Mouse (Mus musculus) G1E (cell line): ENCODE measurements at regions not wholly inside any gene's neighbourhood (a gene's known extent, or its start where the extent isn't known, plus 50 kb on each side); places are given as distances from the start of the nearest gene placed in this dataset.

ENCODE experiments used
- ATAC-seq: 2 replicates; pipeline ENCODE4 v1.8.0; 2016; ENCODE audit warnings: mild to moderate bottlenecking; ENCODE audit not compliant: insufficient number of reproducible peaks, poor library complexity, low FRiP score, severe bottlenecking; ENCODE audit errors: extremely low read depth
- DNase-seq: peaks from one replicate; pipeline ENCODE4 v3.0.0; 2012; ENCODE audit warnings: low spot score
- H3K27me3 ChIP-seq: 2 replicates; pipeline ENCODE4 v1.6.1; 2012; ENCODE audit warnings: mild to moderate bottlenecking, low read length, inconsistent platforms; ENCODE audit not compliant: insufficient read depth
- H3K36me3 ChIP-seq: replicated peaks from 2 replicates; pipeline ENCODE3; 2012; ENCODE audit warnings: mild to moderate bottlenecking, inconsistent platforms
- H3K4me1 ChIP-seq: 2 replicates; pipeline ENCODE4 v1.6.1; 2012; ENCODE audit warnings: low read depth, low read length, inconsistent platforms, mixed read lengths; ENCODE audit not compliant: insufficient read depth
- H3K4me3 ChIP-seq: 2 replicates; pipeline ENCODE4 v1.5.1; 2012; ENCODE audit warnings: low read depth, mild to moderate bottlenecking, inconsistent platforms, low read length, moderate library complexity, mixed read lengths
- H3K9me3 ChIP-seq: replicated peaks from 2 replicates; pipeline ENCODE4 v1.6.1; 2012; ENCODE audit warnings: inconsistent platforms
- CTCF ChIP-seq: IDR thresholded peaks from 2 replicates; pipeline ENCODE4 v1.5.1; 2012; ENCODE audit warnings: low read depth, low read length, inconsistent platforms, mixed read lengths
- GATA1 ChIP-seq: IDR thresholded peaks from 2 replicates; pipeline ENCODE4 v1.6.1; 2012; ENCODE audit warnings: borderline replicate concordance, low read length, inconsistent platforms, mixed read lengths
- GATA2 ChIP-seq: IDR thresholded peaks from 2 replicates; pipeline ENCODE4 v1.6.1; 2012; ENCODE audit warnings: low read depth, low read length, inconsistent platforms, borderline replicate concordance
- POLR2AphosphoS5 ChIP-seq: IDR thresholded peaks from 2 replicates; pipeline ENCODE4 v1.6.1; 2012; ENCODE audit warnings: low read depth, low read length, inconsistent platforms; ENCODE audit not compliant: insufficient replicate concordance
- TAL1 ChIP-seq: conservative IDR thresholded peaks from 2 replicates; pipeline ENCODE4 v1.6.1; 2012; ENCODE audit warnings: low read depth, low read length, inconsistent platforms, mixed read lengths

DNA sequence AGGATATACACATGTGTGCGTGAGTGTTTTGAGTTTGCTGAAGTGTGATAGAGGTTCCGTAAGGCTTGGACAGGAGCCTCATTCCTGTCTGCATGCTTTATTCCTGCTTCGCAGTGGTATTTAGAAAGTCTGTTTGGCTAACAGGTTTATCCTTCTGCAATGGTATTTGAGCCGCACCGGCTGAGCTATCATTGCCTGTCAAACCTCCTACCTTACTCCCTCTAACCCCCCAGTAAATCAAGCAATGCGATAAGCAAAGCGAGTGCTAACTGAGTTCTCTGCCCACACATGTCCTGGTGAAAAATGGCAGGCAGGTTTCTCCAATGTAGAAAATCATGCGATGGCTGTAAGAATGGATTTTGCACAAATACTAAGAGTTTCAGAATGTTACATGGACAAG is 311.8 kb downstream of the Galc start:
- peaks cover 42% of the 10 kb centered on the region for H3K9me3 ChIP-seq
- TF ChIP-seq TAL1 (no peak), GATA2 (no peak), CTCF (no peak), GATA1 (no peak), POLR2AphosphoS5 (no peak)
- no peaks in the 10 kb centered on the region for H3K27me3 ChIP-seq
- no peak overlapping the region for H3K4me3 ChIP-seq
- DNase-seq (no peak), ATAC-seq (no peak)
- H3K4me1 ChIP-seq = no peaks in the 10 kb centered on the region
- no peaks in the 10 kb centered on the region for H3K36me3 ChIP-seq

DNA sequence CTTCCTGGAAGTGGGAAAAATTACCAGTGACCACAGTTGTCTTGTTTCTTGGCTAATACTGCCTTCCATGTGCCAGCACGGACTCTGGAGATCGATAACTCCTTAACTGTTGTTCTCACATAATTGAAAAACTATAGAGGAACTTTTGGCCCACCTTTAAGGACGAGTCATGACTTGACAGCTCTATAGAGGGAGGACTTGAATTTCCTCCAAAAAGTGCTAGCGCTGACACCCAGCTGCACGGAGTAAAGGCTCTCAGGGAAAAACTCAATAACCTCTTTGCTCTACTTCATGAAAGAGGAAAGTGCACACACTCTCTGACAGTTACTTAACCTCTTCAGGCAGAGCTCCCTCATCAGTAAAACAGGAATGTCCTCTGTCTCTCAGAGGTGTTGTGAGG is 320.9 kb downstream of the Galc start:
- peaks cover 33% of the 10 kb centered on the region for H3K9me3 ChIP-seq
- no peak overlapping the region for H3K4me3 ChIP-seq
- DNase-seq (no peak), ATAC-seq (no peak)
- no peaks in the 10 kb centered on the region for H3K4me1 ChIP-seq
- TF ChIP-seq POLR2AphosphoS5 = no peak
- TF ChIP-seq TAL1 = no peak
- no peak for TF ChIP-seq CTCF
- TF ChIP-seq GATA2 = no peak
- no peaks in the 10 kb centered on the region for H3K36me3 ChIP-seq
- H3K27me3 ChIP-seq = no peaks in the 10 kb centered on the region

DNA sequence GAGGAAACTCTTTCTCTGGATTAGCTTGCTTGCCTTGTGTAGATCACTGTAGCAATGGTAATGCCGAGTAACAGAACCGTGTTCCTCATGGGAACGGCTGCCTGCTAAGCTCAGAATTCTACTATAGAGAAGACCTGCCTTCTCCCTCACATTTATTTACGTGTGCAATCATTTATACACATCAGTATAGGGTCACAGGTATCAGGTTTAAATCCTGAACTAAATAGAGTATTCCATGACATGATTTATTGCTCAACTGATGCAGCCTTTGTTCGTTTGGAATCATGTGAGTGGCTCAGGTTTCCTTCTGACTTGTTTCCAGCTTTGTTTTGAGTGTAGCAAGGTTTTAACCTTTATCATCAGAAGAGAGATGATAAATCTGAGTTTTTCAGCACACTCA is 329.4 kb downstream of the Galc start:
- Histone ChIP-seq H3K4me1 (no peaks in the 10 kb centered on the region), H3K4me3 (no peak overlapping the region), H3K27me3 (no peaks in the 10 kb centered on the region), H3K9me3 (peaks cover 38% of the 10 kb centered on the region), H3K36me3 (no peaks in the 10 kb centered on the region)
- ATAC-seq (no peak), DNase-seq (no peak)
- no peak for TF ChIP-seq POLR2AphosphoS5
- TF ChIP-seq GATA2 = no peak
- TF ChIP-seq CTCF = no peak
- no peak for TF ChIP-seq GATA1
- no peak for TF ChIP-seq TAL1

DNA sequence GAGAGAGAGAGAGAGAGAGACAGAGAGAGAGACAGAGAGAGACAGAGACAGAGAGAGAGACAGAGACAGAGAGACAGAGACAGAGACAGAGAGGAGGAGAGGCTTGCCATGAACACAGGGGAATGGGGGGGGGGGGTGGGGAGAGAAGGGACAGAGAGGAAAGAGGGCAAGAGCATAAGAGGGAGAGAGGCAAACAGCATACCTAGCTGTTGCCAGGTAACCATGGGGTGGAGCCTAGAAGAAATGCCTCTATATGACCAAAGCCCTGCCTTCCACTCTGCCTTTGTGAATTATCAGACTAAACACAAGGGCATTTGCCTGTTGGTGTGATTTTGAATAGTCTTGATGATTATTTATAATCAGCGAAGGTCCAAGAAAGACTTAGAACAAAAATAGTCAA is 332.2 kb downstream of the Galc start:
- TF ChIP-seq TAL1 (no peak), POLR2AphosphoS5 (no peak), GATA1 (no peak), CTCF (no peak), GATA2 (no peak)
- peaks cover 30% of the 10 kb centered on the region for H3K9me3 ChIP-seq
- DNase-seq (no peak), ATAC-seq (no peak)
- no peaks in the 10 kb centered on the region for H3K36me3 ChIP-seq
- no peaks in the 10 kb centered on the region for H3K4me1 ChIP-seq
- H3K4me3 ChIP-seq = no peak overlapping the region
- no peaks in the 10 kb centered on the region for H3K27me3 ChIP-seq

DNA sequence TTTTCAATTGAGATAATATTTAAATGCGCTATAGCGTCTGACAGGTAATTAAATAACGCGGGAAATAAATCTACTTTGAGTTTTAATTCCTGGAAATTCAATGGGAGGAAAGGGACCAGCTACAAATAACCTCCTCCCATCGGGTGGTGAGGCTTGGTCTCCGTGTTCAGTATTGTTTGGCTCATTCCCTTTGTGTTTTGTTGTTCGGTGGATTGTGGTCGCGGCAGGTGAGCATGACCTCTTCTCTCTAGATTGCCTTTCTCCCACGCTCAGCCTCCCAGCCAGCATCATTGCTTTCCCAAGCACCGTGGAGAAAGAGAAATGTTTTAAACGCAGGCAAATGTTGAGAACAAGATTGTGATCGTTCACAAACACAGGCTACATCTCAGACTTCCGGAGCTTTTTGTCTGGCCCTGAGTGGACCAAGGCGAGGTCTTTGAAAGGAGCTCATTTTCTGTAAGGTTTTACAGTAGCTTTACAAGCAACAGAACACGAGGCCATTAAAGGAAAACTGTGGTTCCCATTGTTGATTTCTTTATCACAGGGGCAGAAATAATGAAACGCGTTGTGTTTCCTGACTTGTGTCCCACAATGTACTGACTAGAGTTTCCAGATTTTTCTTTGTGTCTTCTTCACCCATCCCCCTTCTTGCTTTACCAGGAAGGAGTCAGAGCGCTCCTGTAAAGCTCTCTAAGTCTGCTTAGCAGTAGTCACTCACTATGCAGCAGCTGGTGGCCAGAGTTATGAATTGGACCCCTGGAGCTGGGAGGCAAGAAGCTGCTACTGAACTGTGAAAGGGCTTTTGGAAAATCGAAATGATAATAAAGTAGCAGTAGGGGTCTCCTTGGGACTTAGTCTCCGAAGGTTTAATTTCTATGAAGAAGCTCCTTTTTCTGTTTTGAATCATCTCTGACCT is 337.7 kb downstream of the Galc start:
- Histone ChIP-seq H3K27me3 (no peaks in the 10 kb centered on the region), H3K36me3 (no peaks in the 10 kb centered on the region), H3K4me3 (no peak overlapping the region), H3K9me3 (peaks cover 15% of the 10 kb centered on the region), H3K4me1 (no peaks in the 10 kb centered on the region)
- no peak for ATAC-seq
- TF ChIP-seq CTCF (no peak), TAL1 (no peak), GATA1 (no peak), GATA2 (no peak), POLR2AphosphoS5 (no peak)
- DNase-seq = no peak

DNA sequence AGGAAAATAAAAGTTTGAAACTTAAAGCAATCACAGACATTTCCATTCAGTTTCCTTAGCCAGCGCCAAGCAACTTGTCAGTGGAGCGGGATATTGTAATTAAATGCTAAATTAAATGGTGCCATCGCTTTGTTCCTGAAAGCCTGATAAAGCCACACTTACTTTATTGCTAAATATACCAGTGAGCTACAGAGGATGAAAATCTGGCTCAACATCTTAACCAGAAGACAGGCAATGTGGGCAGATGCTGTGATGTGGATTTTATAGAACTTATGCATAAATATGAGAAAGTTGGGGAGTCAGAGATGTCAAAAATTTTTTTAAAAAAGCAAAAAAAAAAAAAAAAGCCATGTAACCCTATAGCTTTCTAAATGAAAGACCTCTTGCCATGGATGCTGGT is 340.8 kb downstream of the Galc start:
- no peaks in the 10 kb centered on the region for H3K27me3 ChIP-seq
- H3K4me3 ChIP-seq = no peak overlapping the region
- TF ChIP-seq TAL1 = no peak
- no peak for TF ChIP-seq POLR2AphosphoS5
- no peak for TF ChIP-seq CTCF
- ATAC-seq (no peak), DNase-seq (no peak)
- H3K9me3 ChIP-seq = peaks cover 10% of the 10 kb centered on the region
- no peaks in the 10 kb centered on the region for H3K4me1 ChIP-seq
- H3K36me3 ChIP-seq = no peaks in the 10 kb centered on the region

DNA sequence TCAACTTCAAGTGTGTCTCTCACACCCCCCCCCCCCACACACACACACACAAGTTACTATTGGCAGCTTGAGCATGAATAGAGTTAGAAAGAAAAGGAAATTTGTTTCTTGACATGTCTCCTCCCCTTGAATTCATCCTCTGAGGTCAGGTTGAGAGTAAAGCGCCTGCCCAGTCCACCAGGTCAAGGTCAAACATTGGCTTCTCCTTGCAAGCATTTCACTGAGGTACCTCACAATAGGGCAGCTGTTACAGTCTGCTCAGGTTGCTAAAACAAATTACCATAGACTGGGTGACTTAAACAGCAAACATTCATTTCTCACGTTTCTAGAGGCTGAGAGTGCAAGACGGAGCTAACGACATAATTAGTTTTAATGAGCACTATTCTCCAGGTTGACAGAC is 344.2 kb downstream of the Galc start:
- peaks cover 20% of the 10 kb centered on the region for H3K9me3 ChIP-seq
- H3K36me3 ChIP-seq = no peaks in the 10 kb centered on the region
- no peaks in the 10 kb centered on the region for H3K27me3 ChIP-seq
- TF ChIP-seq GATA1 (no peak), TAL1 (no peak), POLR2AphosphoS5 (no peak), GATA2 (no peak), CTCF (no peak)
- H3K4me3 ChIP-seq = no peak overlapping the region
- H3K4me1 ChIP-seq = no peaks in the 10 kb centered on the region
- DNase-seq = no peak
- ATAC-seq = no peak
